Mouse (Mus musculus): ENCODE data around the gene 1110017D15Rik. TPM values are rescaled to one million over a fixed set of nuclear protein-coding genes. Genes with fewer than 3 reads are reported as not detected.

1110017D15Rik gene
- polyA plus RNA-seq, 1 experiment = not detected

GRCm38 (mm10) chr4:41493464-41494116 lies 23.5 kb downstream of the 1110017D15Rik start:
- Histone ChIP-seq H3K27ac (ENCODE audit: control insufficient read depth, insufficient read depth, low read depth, low read length, poor library complexity) (no peak overlapping the region), H3K4me1 (ENCODE audit: control insufficient read depth, insufficient read depth, low read length) (no peaks in the 10 kb centered on the region), H3K4me3 (replicated peaks; ENCODE audit: control insufficient read depth, low read depth, low read length) (no peak overlapping the region)
- 72% methylated on average over 3 of the region's 3 CpGs for WGBS
- TF ChIP-seq CTCF (IDR thresholded peaks at IDR 0.05; ENCODE audit: control insufficient read depth, insufficient read depth, low read length) = no peak
- TF ChIP-seq POLR2A (IDR thresholded peaks at IDR 0.05; ENCODE audit: borderline replicate concordance, control insufficient read depth, low read depth, low read length) = no peak

DNA sequence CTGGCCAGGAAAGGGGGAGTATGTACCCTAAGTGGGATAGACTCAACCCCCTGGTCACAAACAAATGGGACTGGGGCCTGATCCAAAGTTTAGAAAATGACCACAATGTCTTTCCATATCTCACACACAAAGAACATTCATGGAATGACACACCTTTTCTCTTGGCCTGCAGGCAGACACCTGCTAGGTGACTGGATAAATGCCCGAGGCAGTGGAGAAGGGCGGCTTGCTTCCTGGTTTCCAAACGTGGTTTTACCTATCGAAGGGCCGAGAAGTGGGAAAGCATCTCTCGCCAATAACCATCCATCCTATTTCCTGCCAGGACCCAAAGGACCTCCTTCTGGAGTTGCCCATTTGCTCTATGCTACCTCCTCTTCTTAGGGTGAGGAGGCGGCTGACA lies 24.2 kb downstream of the 1110017D15Rik start:
- no peak overlapping the region for H3K4me3 ChIP-seq (replicated peaks; ENCODE audit: control insufficient read depth, low read depth, low read length)
- no peaks in the 10 kb centered on the region for H3K4me1 ChIP-seq (ENCODE audit: control insufficient read depth, insufficient read depth, low read length)
- no peak overlapping the region for H3K27ac ChIP-seq (ENCODE audit: control insufficient read depth, insufficient read depth, low read depth, low read length, poor library complexity)
- 81% methylated on average over 7 of the region's 7 CpGs for WGBS
- TF ChIP-seq CTCF (IDR thresholded peaks at IDR 0.05; ENCODE audit: control insufficient read depth, insufficient read depth, low read length) = no peak
- no peak for TF ChIP-seq POLR2A (IDR thresholded peaks at IDR 0.05; ENCODE audit: borderline replicate concordance, control insufficient read depth, low read depth, low read length)

GRCm38 (mm10) chr4:41481601-41482017 lies 35.5 kb downstream of the 1110017D15Rik start:
- H3K27ac ChIP-seq (ENCODE audit: control insufficient read depth, insufficient read depth, low read depth, low read length, poor library complexity) = no peak overlapping the region
- no peak overlapping the region for H3K4me3 ChIP-seq (replicated peaks; ENCODE audit: control insufficient read depth, low read depth, low read length)
- 84% methylated on average over 6 of the region's 6 CpGs for WGBS
- H3K4me1 ChIP-seq (ENCODE audit: control insufficient read depth, insufficient read depth, low read length) = no peaks in the 10 kb centered on the region
- TF ChIP-seq CTCF (IDR thresholded peaks at IDR 0.05; ENCODE audit: control insufficient read depth, insufficient read depth, low read length) (no peak), POLR2A (IDR thresholded peaks at IDR 0.05; ENCODE audit: borderline replicate concordance, control insufficient read depth, low read depth, low read length) (no peak)

- no peak overlapping the region for H3K27ac ChIP-seq (ENCODE audit: control insufficient read depth, insufficient read depth, low read depth, low read length, poor library complexity)
- no peak for TF ChIP-seq CTCF (IDR thresholded peaks at IDR 0.05; ENCODE audit: control insufficient read depth, insufficient read depth, low read length)
- TF ChIP-seq POLR2A (IDR thresholded peaks at IDR 0.05; ENCODE audit: borderline replicate concordance, control insufficient read depth, low read depth, low read length) = no peak
- no peak overlapping the region for H3K4me3 ChIP-seq (replicated peaks; ENCODE audit: control insufficient read depth, low read depth, low read length)
- WGBS = 83% methylated on average over 8 of the region's 8 CpGs
- H3K4me1 ChIP-seq (ENCODE audit: control insufficient read depth, insufficient read depth, low read length) = no peaks in the 10 kb centered on the region
These were observed 36.9 kb downstream of the 1110017D15Rik start for GRCm38 (mm10) chr4:41480254-41480653.

DNA sequence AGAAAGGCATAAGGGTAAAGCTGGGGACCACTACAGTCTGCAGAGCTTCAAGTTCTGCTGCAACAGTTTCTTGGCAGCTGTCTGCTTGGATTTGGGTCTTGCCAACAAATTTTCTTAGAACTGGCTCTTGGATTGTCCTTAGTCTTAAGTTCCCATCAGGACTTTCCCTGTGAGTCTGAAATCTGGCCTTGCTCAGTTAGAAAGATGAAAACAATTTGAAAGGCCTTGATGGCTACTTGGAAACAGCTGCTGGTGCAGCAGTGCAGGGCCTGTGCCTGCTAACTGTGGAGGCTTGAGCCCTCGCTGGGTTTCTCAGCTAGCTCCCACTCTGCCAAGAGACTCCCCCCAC lies 37.7 kb downstream of the 1110017D15Rik start:
- H3K4me3 ChIP-seq (replicated peaks; ENCODE audit: control insufficient read depth, low read depth, low read length) = no peak overlapping the region
- no peak overlapping the region for H3K27ac ChIP-seq (ENCODE audit: control insufficient read depth, insufficient read depth, low read depth, low read length, poor library complexity)
- no peaks in the 10 kb centered on the region for H3K4me1 ChIP-seq (ENCODE audit: control insufficient read depth, insufficient read depth, low read length)
- WGBS = 81% methylated on average over 1 of the region's 1 CpGs
- no peak for TF ChIP-seq CTCF (IDR thresholded peaks at IDR 0.05; ENCODE audit: control insufficient read depth, insufficient read depth, low read length)
- TF ChIP-seq POLR2A (IDR thresholded peaks at IDR 0.05; ENCODE audit: borderline replicate concordance, control insufficient read depth, low read depth, low read length) = no peak

GRCm38 (mm10) chr4:41478751-41479455 lies 38.2 kb downstream of the 1110017D15Rik start:
- H3K27ac ChIP-seq (ENCODE audit: control insufficient read depth, insufficient read depth, low read depth, low read length, poor library complexity) = no peak overlapping the region
- H3K4me1 ChIP-seq (ENCODE audit: control insufficient read depth, insufficient read depth, low read length) = no peaks in the 10 kb centered on the region
- TF ChIP-seq CTCF (IDR thresholded peaks at IDR 0.05; ENCODE audit: control insufficient read depth, insufficient read depth, low read length) (no peak), POLR2A (IDR thresholded peaks at IDR 0.05; ENCODE audit: borderline replicate concordance, control insufficient read depth, low read depth, low read length) (no peak)
- 82% methylated on average over 4 of the region's 4 CpGs for WGBS
- H3K4me3 ChIP-seq (replicated peaks; ENCODE audit: control insufficient read depth, low read depth, low read length) = no peak overlapping the region

DNA sequence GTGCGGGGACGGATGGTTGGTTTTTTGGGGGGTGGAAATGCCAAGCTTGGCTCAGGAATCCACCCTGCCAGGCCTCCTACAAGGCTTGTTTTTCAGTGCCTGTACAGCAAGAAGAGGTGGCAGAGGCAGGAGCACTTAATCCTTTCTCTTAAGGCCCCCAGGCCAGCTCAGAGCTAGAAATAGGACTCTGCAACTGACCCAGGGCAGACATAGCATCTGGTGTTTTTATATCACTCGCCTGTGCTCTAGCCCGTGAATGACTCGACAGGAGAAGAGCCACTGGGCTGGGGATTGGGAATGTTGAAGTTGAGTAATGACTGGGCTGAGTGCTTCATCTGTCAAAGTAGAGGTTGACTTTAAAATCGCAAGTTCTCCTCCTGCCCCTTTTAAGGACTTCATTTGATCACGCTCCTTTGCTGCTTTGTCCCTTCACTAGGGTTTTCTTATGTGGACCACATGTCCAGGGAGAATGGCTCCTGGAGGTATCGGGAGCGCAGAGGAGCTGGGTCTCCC lies 39.4 kb downstream of the 1110017D15Rik start:
- no peak overlapping the region for H3K4me3 ChIP-seq (replicated peaks; ENCODE audit: control insufficient read depth, low read depth, low read length)
- WGBS = 89% methylated on average over 9 of the region's 9 CpGs
- no peaks in the 10 kb centered on the region for H3K4me1 ChIP-seq (ENCODE audit: control insufficient read depth, insufficient read depth, low read length)
- TF ChIP-seq POLR2A (IDR thresholded peaks at IDR 0.05; ENCODE audit: borderline replicate concordance, control insufficient read depth, low read depth, low read length) (no peak), CTCF (IDR thresholded peaks at IDR 0.05; ENCODE audit: control insufficient read depth, insufficient read depth, low read length) (no peak)
- no peak overlapping the region for H3K27ac ChIP-seq (ENCODE audit: control insufficient read depth, insufficient read depth, low read depth, low read length, poor library complexity)

DNA sequence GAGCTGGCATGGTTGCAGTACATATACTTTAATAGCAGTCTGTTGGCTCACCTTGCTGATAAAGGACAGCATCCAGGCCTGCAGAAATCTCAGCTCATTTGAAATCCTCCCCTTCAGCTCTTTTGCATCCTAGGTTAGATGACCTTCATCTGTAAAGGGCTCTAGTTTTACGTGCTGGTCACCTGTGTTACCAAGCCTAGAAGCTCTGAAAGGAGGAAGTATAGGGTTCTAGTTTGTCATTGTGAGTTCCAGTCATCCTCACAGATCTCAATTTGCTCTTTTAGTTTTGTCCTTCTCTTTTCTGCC lies 45.8 kb downstream of the 1110017D15Rik start:
- WGBS = 74% methylated on average over 1 of the region's 1 CpGs
- Histone ChIP-seq H3K4me1 (ENCODE audit: control insufficient read depth, insufficient read depth, low read length) (no peaks in the 10 kb centered on the region), H3K4me3 (replicated peaks; ENCODE audit: control insufficient read depth, low read depth, low read length) (no peak overlapping the region), H3K27ac (ENCODE audit: control insufficient read depth, insufficient read depth, low read depth, low read length, poor library complexity) (no peak overlapping the region)
- no peak for TF ChIP-seq CTCF (IDR thresholded peaks at IDR 0.05; ENCODE audit: control insufficient read depth, insufficient read depth, low read length)
- no peak for TF ChIP-seq POLR2A (IDR thresholded peaks at IDR 0.05; ENCODE audit: borderline replicate concordance, control insufficient read depth, low read depth, low read length)
